ENCODE assay signal across 18 mouse cellular contexts in the genomic region with DNA sequence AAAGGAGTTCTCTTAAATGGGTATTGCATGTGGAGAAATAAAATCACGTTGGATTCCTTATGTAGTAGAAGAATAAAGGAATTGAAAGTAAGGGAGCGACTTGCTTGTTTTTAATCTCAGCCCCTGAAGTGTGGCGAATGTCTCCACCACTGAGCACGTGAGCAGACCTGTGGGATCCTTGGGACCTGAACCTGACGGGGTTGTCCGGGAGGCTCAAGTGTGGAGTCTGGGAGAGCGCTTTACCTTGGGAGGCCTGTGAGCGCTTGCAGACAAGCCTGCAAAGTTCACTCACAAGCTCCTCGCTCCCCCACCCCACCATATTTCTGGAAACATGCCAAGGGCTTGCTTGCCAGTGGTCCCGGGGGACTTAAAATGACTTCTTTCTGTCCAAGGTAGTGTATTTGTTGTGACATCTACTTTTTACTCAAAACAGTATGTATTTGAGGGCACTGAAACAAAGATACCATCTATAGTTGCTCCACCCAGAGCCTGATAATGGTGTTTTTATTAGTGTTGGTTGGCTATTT.
DNase-seq lines count a peak whose midpoint lies in the region; ATAC-seq and TF ChIP-seq lines count a peak whose summit lies in the region.
"Had no signal": no experiment of that assay in that cellular context is flagged by ENCODE, and none has a peak within 500 bp of the region (broad histone marks: within the 10 kb centered on the region; RNA-seq: fewer than 3 reads in every experiment).

No protein-coding gene starts in this region.

- no peak for ATAC-seq in heart, embryonic 13.5 days (ENCODE audit: extremely low read depth, insufficient number of reproducible peaks, low FRiP score, low TSS enrichment)
- ATAC-seq: CD4-positive, CD25-positive, alpha-beta regulatory T cell, adult 4 months; forebrain, embryonic 15.5 days had no signal

- no peaks in the 10 kb centered on the region for H3K9me3 ChIP-seq in heart, embryonic 13.5 days
- H3K9me3 ChIP-seq: forebrain, embryonic 15.5 days; stomach, embryonic 15.5 days had no signal

- H3K27me3 ChIP-seq in heart, embryonic 13.5 days (replicated peaks) = no peaks in the 10 kb centered on the region
- no peaks in the 10 kb centered on the region for H3K27me3 ChIP-seq in heart, adult 2 months (ENCODE audit: control insufficient read depth, insufficient read depth, low read length)
- H3K27me3 ChIP-seq: forebrain, embryonic 15.5 days; stomach, embryonic 15.5 days had no signal

- WGBS in heart, embryonic 13.5 days = 49% methylated on average over 10 of the region's 10 CpGs
- 55% methylated on average over 10 of the region's 10 CpGs for WGBS in heart, adult 2 months

- TF ChIP-seq EP300 in heart, adult 2 months (IDR thresholded peaks at IDR 0.05; ENCODE audit: insufficient read depth, low read depth, low read length) = no peak

- no peak overlapping the region for H3K9ac ChIP-seq in heart, embryonic 13.5 days
- H3K9ac ChIP-seq in heart, adult 2 months (ENCODE audit: low read depth, low read length) = no peak overlapping the region
- H3K9ac ChIP-seq: forebrain, embryonic 15.5 days; stomach, embryonic 15.5 days had no signal

- no peak for TF ChIP-seq CTCF in heart, adult 2 months (IDR thresholded peaks at IDR 0.05)
- no peak for TF ChIP-seq CTCF in brain, embryonic 14.5 days (IDR thresholded peaks at IDR 0.05; ENCODE audit: borderline replicate concordance, extremely low read depth, insufficient read depth, insufficient read length)

- TF ChIP-seq POLR2A in heart, adult 2 months (IDR thresholded peaks at IDR 0.05; ENCODE audit: insufficient read depth, low read depth, low read length) = no peak
- no peak for TF ChIP-seq POLR2A in brain, embryonic 14.5 days (IDR thresholded peaks at IDR 0.05; ENCODE audit: borderline replicate concordance, extremely low read depth, insufficient read depth, insufficient read length, poor library complexity, severe bottlenecking)

- H3K4me1 ChIP-seq in heart, embryonic 13.5 days = peaks cover 40% of the 10 kb centered on the region
- H3K4me1 ChIP-seq in heart, adult 2 months (ENCODE audit: control insufficient read depth, insufficient read depth, low read length) = peaks cover 6% of the 10 kb centered on the region
- H3K4me1 ChIP-seq: stomach, embryonic 15.5 days had no signal

- no peak for DNase-seq in heart, adult 2 months
- DNase-seq in left cerebral cortex, postnatal 4 days = peak; percentile 53
- DNase-seq in left cerebral cortex, adult 11 months (ENCODE audit: low spot score) = no peak
- peak; percentile 4 to 16 for DNase-seq in B cell, adult 2 months
- peak; percentile 48 for DNase-seq in brain, embryonic 14.5 days (ENCODE audit: low read depth)
- DNase-seq in embryo, embryonic 10 days (ENCODE audit: low spot score) = no peak
- DNase-seq: adrenal gland, postnatal 25 days; cerebellum, postnatal 36 days; kidney, adult 2 months; liver; lung, adult 18-20 months; right cerebral cortex, adult 18-20 months; thymus, postnatal 25 days had no signal

- H3K4me3 ChIP-seq in heart, embryonic 13.5 days = no peak overlapping the region
- no peak overlapping the region for H3K4me3 ChIP-seq in heart, adult 2 months
- H3K4me3 ChIP-seq: forebrain, embryonic 15.5 days; stomach, embryonic 15.5 days had no signal

- H3K27ac ChIP-seq in heart, embryonic 13.5 days (replicated peaks) = peak overlapping the region; percentile 34; the same call in 1 of the 2 replicates
- H3K27ac ChIP-seq in heart, adult 2 months = no peak overlapping the region; the same call in 1 of the 2 replicates
- H3K27ac ChIP-seq: forebrain, embryonic 15.5 days; macrophage; stomach, embryonic 15.5 days had no signal

- H3K36me3 ChIP-seq in heart, embryonic 13.5 days = no peaks in the 10 kb centered on the region
- H3K36me3 ChIP-seq in heart, adult 2 months (ENCODE audit: control insufficient read depth, insufficient read depth, low read length) = no peaks in the 10 kb centered on the region
- H3K36me3 ChIP-seq: stomach, embryonic 15.5 days had no signal

- H3K4me2 ChIP-seq in heart, embryonic 13.5 days = peak overlapping the region; percentile 10; the same call in 1 of the 2 replicates
- H3K4me2 ChIP-seq: forebrain, embryonic 15.5 days; stomach, embryonic 15.5 days had no signal

- intact Hi-C loops in heart, adult 2 months (cut with DNase I) = loop anchor here (5.0 kb wide), 1 partner anchor 88 kb away; no protein-coding TSS in a partner anchor
- intact Hi-C loops in left cerebral cortex, postnatal 4 days (cut with DNase I) = no loop called here

- H3K79me2 ChIP-seq in heart, adult 2 months (replicated peaks; ENCODE audit: control insufficient read depth, insufficient read depth, low read length) = no peaks in the 10 kb centered on the region

Comparison
In these comparisons a context has a peak if more than half of its experiments do, and no peak if none do; other contexts are left out.
1. DNase-seq: peak in left cerebral cortex, postnatal 4 days (single experiment), B cell, adult 2 months (2 of 2) and brain, embryonic 14.5 days (single experiment); none in heart, adult 2 months (0 of 2), left cerebral cortex, adult 11 months (single experiment) and embryo, embryonic 10 days (single experiment).